Mouse (Mus musculus) ES-Bruce4 (cell line): ENCODE measurements around the gene Gm12355. TPM values are rescaled to one million over a fixed set of nuclear protein-coding genes. Genes with fewer than 3 reads are reported as not detected.
"Not testable (repeated sequence)": the region's sequence is repeated elsewhere in the genome, so short reads cannot be mapped to it uniquely, and the experiment has no call there.

Source experiments
- H3K27ac ChIP-seq: 2 replicates; pipeline ENCODE4 v1.5.1; 2012; ENCODE audit warnings: low read length, inconsistent platforms; ENCODE audit not compliant: insufficient read depth
- H3K27me3 ChIP-seq: 2 replicates; pipeline ENCODE4 v1.6.1; 2012; ENCODE audit warnings: mild to moderate bottlenecking, low read length, inconsistent platforms; ENCODE audit not compliant: control insufficient read depth, poor library complexity, insufficient read depth, severe bottlenecking
- H3K36me3 ChIP-seq: 2 replicates; pipeline ENCODE4 v1.6.1; 2012; ENCODE audit warnings: inconsistent platforms, mild to moderate bottlenecking, low read length, moderate library complexity; ENCODE audit not compliant: control insufficient read depth, poor library complexity, insufficient read depth, severe bottlenecking
- H3K4me1 ChIP-seq: one replicate; pipeline ENCODE4 v1.8.1; 2011; ENCODE audit warnings: low read length; ENCODE audit not compliant: control insufficient read depth, insufficient read depth
- H3K4me3 ChIP-seq: 2 replicates; pipeline ENCODE4 v1.5.1; 2011; ENCODE audit warnings: low read depth, mild to moderate bottlenecking, low read length
- H3K9ac ChIP-seq: 2 replicates; pipeline ENCODE4 v1.6.1; 2012; ENCODE audit warnings: low read depth, mild to moderate bottlenecking, inconsistent platforms; ENCODE audit not compliant: poor library complexity, severe bottlenecking
- H3K9me3 ChIP-seq: replicated peaks from 2 replicates; pipeline ENCODE4 v1.6.1; 2012; ENCODE audit warnings: mild to moderate bottlenecking, low read length, inconsistent platforms; ENCODE audit not compliant: control insufficient read depth, poor library complexity, insufficient read depth, severe bottlenecking
- CTCF ChIP-seq: IDR thresholded peaks from one replicate; pipeline ENCODE4 v1.8.1; 2011; ENCODE audit warnings: low read depth, low read length
- EP300 ChIP-seq: IDR thresholded peaks from 2 replicates; pipeline ENCODE4 v1.6.1; 2011; ENCODE audit warnings: low read depth, low read length; ENCODE audit not compliant: insufficient read depth
- POLR2A ChIP-seq: IDR thresholded peaks from one replicate; pipeline ENCODE4 v1.8.1; 2011; ENCODE audit warnings: low read length; ENCODE audit not compliant: insufficient read depth
- polyA plus RNA-seq: library from polyadenylated mRNA; stranded (reverse); fragments of >200 nt; gene quantifications from 2 replicates; pipeline ENCODE4 v1.2.4, GENCODE M21; 2011; ENCODE audit warnings: low read depth; ENCODE audit not compliant: missing spikeins, insufficient read depth, insufficient read length

Gm12355 gene
- polyA plus RNA-seq, 1 experiment = 53.5 TPM

GRCm38 (mm10) chr11:98620791-98621190 lies 4.7 kb downstream of the Gm12355 start:
- no peak overlapping the region for H3K9ac ChIP-seq

DNA sequence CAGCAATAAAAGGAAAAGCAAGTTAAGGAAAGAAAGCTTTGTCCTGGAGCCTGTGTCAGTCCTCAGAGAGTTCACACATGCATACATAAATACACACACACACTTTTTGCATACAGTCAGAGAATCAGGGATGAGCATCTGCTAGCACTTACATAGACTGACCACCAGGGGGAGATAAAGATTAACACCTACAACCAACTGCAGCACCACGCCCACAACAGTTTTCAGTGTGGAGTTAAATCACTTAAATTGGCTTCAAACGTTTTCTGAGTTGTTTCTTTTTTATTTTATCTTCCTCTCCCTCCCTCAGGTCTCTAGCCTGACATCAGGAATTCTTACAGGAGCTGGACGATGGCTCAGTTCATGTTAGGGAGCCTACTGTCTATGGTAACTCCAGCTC lies 18.7 kb downstream of the Gm12355 start:
- Histone ChIP-seq H3K27me3 (no peaks in the 10 kb centered on the region), H3K4me3 (no peak overlapping the region), H3K27ac (no peak overlapping the region), H3K4me1 (no peaks in the 10 kb centered on the region), H3K36me3 (no peaks in the 10 kb centered on the region), H3K9me3 (no peaks in the 10 kb centered on the region), H3K9ac (no peak overlapping the region)
- TF ChIP-seq CTCF = no peak
- no peak for TF ChIP-seq EP300
- no peak for TF ChIP-seq POLR2A

More at GRCm38 (mm10) chr11:98620791-98621190, 4.7 kb downstream of the Gm12355 start:
- Histone ChIP-seq H3K4me1 (no peaks in the 10 kb centered on the region), H3K4me3 (no peak overlapping the region), H3K27ac (no peak overlapping the region), H3K36me3 (no peaks in the 10 kb centered on the region), H3K27me3 (no peaks in the 10 kb centered on the region), H3K9me3 (peaks cover 20% of the 10 kb centered on the region)
- no peak for TF ChIP-seq EP300
- no peak for TF ChIP-seq POLR2A

- not testable (repeated sequence) for H3K27me3 ChIP-seq, H3K9ac ChIP-seq, H3K9me3 ChIP-seq, H3K4me3 ChIP-seq, H3K4me1 ChIP-seq, H3K27ac ChIP-seq, H3K36me3 ChIP-seq
Observed at GRCm38 (mm10) chr11:98604911-98605310, 20.6 kb downstream of the Gm12355 start.

DNA sequence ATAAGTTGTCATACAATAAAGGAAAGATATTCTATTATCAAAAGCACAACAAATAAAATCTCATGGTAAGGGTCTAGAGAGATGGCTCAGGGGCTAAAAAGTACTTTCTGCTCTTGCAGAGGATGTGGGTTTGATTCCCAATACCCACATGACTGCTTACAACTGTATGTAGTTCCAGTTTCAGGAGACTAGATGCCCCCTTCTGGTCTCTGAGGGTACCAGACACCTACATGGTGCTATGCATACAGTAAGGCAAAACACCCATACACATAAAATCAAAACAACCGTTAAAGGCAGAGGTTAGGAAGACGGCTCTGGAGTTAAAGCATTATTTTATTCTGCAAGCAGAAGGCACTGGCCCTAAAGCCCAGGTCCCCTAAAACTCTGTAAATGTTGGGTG lies 21.5 kb downstream of the Gm12355 start:
- H3K36me3 ChIP-seq = no peaks in the 10 kb centered on the region
- no peaks in the 10 kb centered on the region for H3K9me3 ChIP-seq
- no peak overlapping the region for H3K4me3 ChIP-seq
- no peaks in the 10 kb centered on the region for H3K4me1 ChIP-seq
- H3K9ac ChIP-seq = no peak overlapping the region
- H3K27ac ChIP-seq = no peak overlapping the region
- no peak for TF ChIP-seq CTCF
- TF ChIP-seq POLR2A = no peak
- TF ChIP-seq EP300 = no peak
- no peaks in the 10 kb centered on the region for H3K27me3 ChIP-seq

- Histone ChIP-seq H3K4me3 (peak overlapping the region; percentile 47), H3K9me3 (no peaks in the 10 kb centered on the region), H3K4me1 (no peaks in the 10 kb centered on the region), H3K9ac (no peak overlapping the region), H3K27ac (no peak overlapping the region), H3K27me3 (no peaks in the 10 kb centered on the region), H3K36me3 (no peaks in the 10 kb centered on the region)
- no peak for TF ChIP-seq CTCF
- TF ChIP-seq POLR2A = no peak
- no peak for TF ChIP-seq EP300
Observed at GRCm38 (mm10) chr11:98602090-98602690, 23.3 kb downstream of the Gm12355 start.

DNA sequence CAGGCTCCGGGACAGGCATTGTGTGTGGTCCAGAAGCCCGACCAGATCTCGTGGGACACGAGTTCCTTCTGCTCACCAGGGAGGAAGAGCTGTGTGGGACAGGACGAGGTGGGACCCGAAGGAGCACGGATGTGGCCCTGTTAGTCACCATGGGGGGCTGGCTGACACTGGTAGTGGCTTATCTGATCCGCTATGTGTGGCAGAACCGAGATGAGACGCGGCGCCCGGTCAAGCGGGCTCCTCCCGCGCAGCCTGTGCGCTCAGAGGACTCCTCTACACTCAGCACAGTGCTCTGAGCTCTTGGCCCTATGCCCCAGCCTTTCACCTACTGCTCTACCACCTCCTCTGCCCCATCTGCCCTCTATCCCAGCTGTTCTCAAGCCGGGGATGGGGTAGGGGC lies 26.2 kb downstream of the Gm12355 start:
- no peaks in the 10 kb centered on the region for H3K9me3 ChIP-seq
- peak overlapping the region; percentile 6; the same call in 1 of the 2 replicates for H3K4me3 ChIP-seq
- no peak overlapping the region for H3K9ac ChIP-seq
- H3K4me1 ChIP-seq = no peaks in the 10 kb centered on the region
- H3K27ac ChIP-seq = no peak overlapping the region
- TF ChIP-seq EP300 = no peak
- no peak for TF ChIP-seq POLR2A
- TF ChIP-seq CTCF = no peak
- no peaks in the 10 kb centered on the region for H3K36me3 ChIP-seq
- H3K27me3 ChIP-seq = no peaks in the 10 kb centered on the region
